Mouse (Mus musculus) MEL (cell line): ENCODE data around the gene Eif2ak4.

Experiments used
- CTCF ChIP-seq, 3 experiments: IDR thresholded peaks in 2 of 3; conservative IDR thresholded peaks in 1 of 3; 2 replicates each; pipeline ENCODE4 v1.5.1; 2011 to 2012; ENCODE audit warnings: low read length in 3 of 3, low read depth in 2 of 3, mild to moderate bottlenecking in 2 of 3, improper control_type of control experiment in 1 of 3, inconsistent platforms in 1 of 3, mixed read lengths in 1 of 3, moderate library complexity in 1 of 3; ENCODE audit not compliant: control insufficient read depth in 1 of 3, insufficient read depth in 1 of 3, poor library complexity in 1 of 3, severe bottlenecking in 1 of 3
- JUND ChIP-seq: IDR thresholded peaks from 2 replicates; pipeline ENCODE4 v1.6.1; 2011; ENCODE audit warnings: low read depth, mild to moderate bottlenecking, improper control_type of control experiment, low read length
- MXI1 ChIP-seq: IDR thresholded peaks from 2 replicates; pipeline ENCODE4 v1.6.1; 2011; ENCODE audit warnings: mild to moderate bottlenecking, low read depth, low read length, improper control_type of control experiment
- POLR2A ChIP-seq, 2 experiments: IDR thresholded peaks; 2 replicates each; pipeline ENCODE4 v1.6.1; 2011 to 2012; ENCODE audit warnings: low read length in 2 of 2, mild to moderate bottlenecking in 2 of 2, control low read depth in 1 of 2, improper control_type of control experiment in 1 of 2, low read depth in 1 of 2, moderate library complexity in 1 of 2; ENCODE audit not compliant: control insufficient read depth in 1 of 2, insufficient read depth in 1 of 2, poor library complexity in 1 of 2
- TAL1 ChIP-seq: IDR thresholded peaks from 2 replicates; pipeline ENCODE4 v1.6.1; 2012; ENCODE audit warnings: mild to moderate bottlenecking, inconsistent platforms, low read length, moderate library complexity, mixed read lengths
- ZNF384 ChIP-seq: IDR thresholded peaks from 2 replicates; pipeline ENCODE4 v1.6.1; 2012; ENCODE audit warnings: low read depth, mild to moderate bottlenecking, inconsistent platforms, low read length, improper control_type of control experiment

DNA sequence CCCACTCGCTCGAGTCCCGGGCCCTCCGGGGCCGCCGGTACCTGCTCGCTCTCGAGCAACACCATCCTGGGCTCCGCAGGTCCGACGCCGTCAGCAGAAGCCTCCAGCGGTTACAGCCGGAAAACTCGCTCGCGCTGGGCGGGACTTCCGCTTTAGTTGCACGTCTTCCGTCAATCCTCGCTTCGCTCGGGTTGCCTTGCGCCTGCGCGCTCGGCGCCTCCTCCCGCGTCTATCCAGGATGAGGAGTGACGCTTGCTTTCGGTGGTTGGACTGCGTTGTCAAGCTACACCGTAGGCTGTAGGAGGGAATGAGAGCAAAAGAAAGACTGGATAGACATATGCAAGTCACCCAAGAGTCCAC is 91.1 kb downstream of the Eif2ak4 start, which contains the start of gene Srp14:
- TF ChIP-seq TAL1 (no peak), ZNF384 (no peak), CTCF (IDR thresholded peaks at IDR 0.05 in 2 of 3, conservative IDR thresholded peaks at IDR 0.05 in 1 of 3; ENCODE audit: control insufficient read depth in 1 of 3, insufficient read depth in 1 of 3, low read depth in 2 of 3, low read length in 3 of 3, poor library complexity in 1 of 3, severe bottlenecking in 1 of 3) (no peak), POLR2A (IDR thresholded peaks at IDR 0.05; ENCODE audit: control insufficient read depth in 1 of 2, insufficient read depth in 1 of 2, low read depth in 1 of 2, low read length in 2 of 2, poor library complexity in 1 of 2) (peak; percentile 84 to 91), JUND (no peak), MXI1 (peak; percentile 76)
